29 mouse cellular contexts compared by ENCODE assay signal in genomic region chr6:101268266-101268665, GRCm38 (mm10).
DNase-seq lines count a peak whose midpoint lies in the region; ATAC-seq lines count a peak whose summit lies in the region.
"Had no signal": no experiment of that assay in that cellular context is flagged by ENCODE, and none has a peak within 500 bp of the region (broad histone marks: within the 10 kb centered on the region; RNA-seq: fewer than 3 reads in every experiment).

No protein-coding gene starts in this region.

- no peaks in the 10 kb centered on the region for H3K36me3 ChIP-seq in heart, embryonic 11.5 days (ENCODE audit: control insufficient read depth, insufficient read depth, low read length)
- no peaks in the 10 kb centered on the region for H3K36me3 ChIP-seq in hindbrain, embryonic 10.5 days
- H3K36me3 ChIP-seq in hindbrain, embryonic 16.5 days (ENCODE audit: control insufficient read depth, insufficient read depth, low read length), result no peaks in the 10 kb centered on the region
- H3K36me3 ChIP-seq in embryonic facial prominence, embryonic 10.5 days (replicated peaks), result peaks cover 7% of the 10 kb centered on the region; the same call in 1 of the 2 replicates
- H3K36me3 ChIP-seq: embryonic facial prominence, embryonic 15.5 days; G1E; hindbrain, embryonic 15.5 days; intestine, embryonic 15.5 days; liver, embryonic 13.5 days had no signal

- H3K9ac ChIP-seq in heart, embryonic 11.5 days (ENCODE audit: low read depth, low read length), result no peak overlapping the region
- no peak overlapping the region for H3K9ac ChIP-seq in hindbrain, embryonic 16.5 days (ENCODE audit: low read depth, low read length)
- H3K9ac ChIP-seq: embryonic facial prominence, embryonic 15.5 days; forebrain, embryonic 13.5 days; hindbrain, embryonic 15.5 days; intestine, embryonic 15.5 days; limb, embryonic 15.5 days; liver, embryonic 13.5 days had no signal

- peaks cover 58% of the 10 kb centered on the region for H3K4me1 ChIP-seq in heart, embryonic 11.5 days (ENCODE audit: control insufficient read depth, insufficient read depth, low read length)
- peaks cover 68% of the 10 kb centered on the region for H3K4me1 ChIP-seq in hindbrain, embryonic 10.5 days (replicated peaks)
- H3K4me1 ChIP-seq in hindbrain, embryonic 16.5 days (ENCODE audit: control insufficient read depth, insufficient read depth, low read depth, low read length), result peaks cover 5% of the 10 kb centered on the region
- H3K4me1 ChIP-seq in embryonic facial prominence, embryonic 10.5 days, result peaks cover 83% of the 10 kb centered on the region

- peak overlapping the region; percentile 50; the same call in 1 of the 2 replicates for H3K27ac ChIP-seq in heart, embryonic 11.5 days (ENCODE audit: low read depth, low read length)
- peak overlapping the region; percentile 75 for H3K27ac ChIP-seq in hindbrain, embryonic 10.5 days
- no peak overlapping the region for H3K27ac ChIP-seq in hindbrain, embryonic 16.5 days (ENCODE audit: low read depth, low read length)
- H3K27ac ChIP-seq in embryonic facial prominence, embryonic 10.5 days (replicated peaks), result peak overlapping the region; percentile 44; the same call in 1 of the 2 replicates
- H3K27ac ChIP-seq: embryonic facial prominence, embryonic 15.5 days; forebrain, embryonic 13.5 days; hindbrain, embryonic 15.5 days; intestine, embryonic 15.5 days; kidney, postnatal 0 days; limb, embryonic 15.5 days; liver, embryonic 13.5 days had no signal

- no peak overlapping the region for H3K4me3 ChIP-seq in heart, embryonic 11.5 days (ENCODE audit: low read depth, low read length)
- no peak overlapping the region for H3K4me3 ChIP-seq in hindbrain, embryonic 10.5 days
- no peak overlapping the region for H3K4me3 ChIP-seq in hindbrain, embryonic 16.5 days (ENCODE audit: low read length)
- H3K4me3 ChIP-seq in embryonic facial prominence, embryonic 10.5 days, result no peak overlapping the region
- H3K4me3 ChIP-seq: embryonic facial prominence, embryonic 15.5 days; forebrain, embryonic 13.5 days; hindbrain, embryonic 15.5 days; intestine, embryonic 15.5 days; limb, embryonic 15.5 days; liver, embryonic 13.5 days had no signal

- WGBS in heart, embryonic 11.5 days (ENCODE audit: insufficient replicate concordance), result 13% methylated on average over 1 of the region's 1 CpGs
- 2% methylated on average over 1 of the region's 1 CpGs for WGBS in hindbrain, embryonic 10.5 days
- 20% methylated on average over 1 of the region's 1 CpGs for WGBS in hindbrain, embryonic 16.5 days
- WGBS in embryonic facial prominence, embryonic 10.5 days, result 7% methylated on average over 1 of the region's 1 CpGs

- no peaks in the 10 kb centered on the region for H3K9me3 ChIP-seq in heart, embryonic 11.5 days (replicated peaks; ENCODE audit: control insufficient read depth, low read length)
- H3K9me3 ChIP-seq in hindbrain, embryonic 10.5 days, result no peaks in the 10 kb centered on the region
- no peaks in the 10 kb centered on the region for H3K9me3 ChIP-seq in hindbrain, embryonic 16.5 days (ENCODE audit: control insufficient read depth, low read length)
- H3K9me3 ChIP-seq in embryonic facial prominence, embryonic 10.5 days, result no peaks in the 10 kb centered on the region
- H3K9me3 ChIP-seq: embryonic facial prominence, embryonic 15.5 days; forebrain, embryonic 13.5 days; hindbrain, embryonic 15.5 days; intestine, embryonic 15.5 days; limb, embryonic 15.5 days; liver, embryonic 13.5 days had no signal

- no peak for ATAC-seq in heart, embryonic 11.5 days (replicated peaks; ENCODE audit: insufficient number of reproducible peaks, low FRiP score, low TSS enrichment)
- ATAC-seq in hindbrain, embryonic 16.5 days, result no peak
- ATAC-seq in frontal cortex, adult (ENCODE audit: low TSS enrichment), result no peak
- ATAC-seq in inflammation-experienced regulatory T-cells, adult 6 months, result no peak
- ATAC-seq: forebrain, embryonic 13.5 days; intestine, embryonic 15.5 days; midbrain, embryonic 16.5 days; Patski had no signal

- no peaks in the 10 kb centered on the region for H3K27me3 ChIP-seq in heart, embryonic 11.5 days (ENCODE audit: control insufficient read depth, insufficient read depth, low read length)
- H3K27me3 ChIP-seq in hindbrain, embryonic 10.5 days (ENCODE audit: insufficient read depth, poor library complexity, severe bottlenecking), result no peaks in the 10 kb centered on the region; the same call in 1 of the 2 replicates
- no peaks in the 10 kb centered on the region for H3K27me3 ChIP-seq in hindbrain, embryonic 16.5 days (replicated peaks; ENCODE audit: control insufficient read depth, insufficient read depth, low read length)
- peaks cover 11% of the 10 kb centered on the region for H3K27me3 ChIP-seq in embryonic facial prominence, embryonic 10.5 days (replicated peaks; ENCODE audit: low read depth, poor library complexity, severe bottlenecking)
- H3K27me3 ChIP-seq: embryonic facial prominence, embryonic 15.5 days; intestine, embryonic 15.5 days; limb, embryonic 15.5 days; liver, embryonic 13.5 days; Patski had no signal

- intact Hi-C loops in heart, postnatal 14 days (cut with DNase I), result no loop called here

- H3K4me2 ChIP-seq in heart, embryonic 11.5 days, result no peak overlapping the region
- H3K4me2 ChIP-seq in hindbrain, embryonic 16.5 days (ENCODE audit: low read length), result no peak overlapping the region
- H3K4me2 ChIP-seq: embryonic facial prominence, embryonic 15.5 days; forebrain, embryonic 13.5 days; hindbrain, embryonic 15.5 days; intestine, embryonic 15.5 days; limb, embryonic 15.5 days; liver, embryonic 13.5 days had no signal

- no peak for DNase-seq in heart, postnatal 14 days
- DNase-seq in hindbrain, embryonic 10.5 days (ENCODE audit: low spot score), result no peak
- DNase-seq in Muller cell, postnatal 12 days (ENCODE audit: inconsistent ontology term), result peak; percentile 43
- no peak for DNase-seq in embryonic facial prominence, embryonic 10.5 days (ENCODE audit: low spot score)
- DNase-seq: adrenal gland, postnatal 36 days; cerebellum, adult 2 months; cerebellum, postnatal 14 days; gastrocnemius, postnatal 14 days; heart, postnatal 36 days; kidney, adult 8-10 months; layer of hippocampus, postnatal 36 days; left cerebral cortex, postnatal 4 days; liver, embryonic 13.5 days; lung, adult 18-20 months; lung, postnatal 10 days; right cerebral cortex, postnatal 25 days had no signal
